Comparison of ENCODE assay signal across 6 mouse cellular contexts in genomic region chr2:59851885-59852284, GRCm38 (mm10). TPM values are rescaled to one million over a fixed set of nuclear protein-coding genes. Genes with fewer than 3 reads are reported as not detected.
DNase-seq lines count a peak whose midpoint lies in the region; ATAC-seq and TF ChIP-seq lines count a peak whose summit lies in the region.
"Not testable (repeated sequence)": the region's sequence is repeated elsewhere in the genome, so short reads cannot be mapped to it uniquely, and the experiment has no call there.

No protein-coding gene starts in this region.

- TF ChIP-seq RAD21 in MEL (IDR thresholded peaks at IDR 0.05; ENCODE audit: low read depth, low read length), result not testable (repeated sequence)

- not testable (repeated sequence) for H3K27me3 ChIP-seq in MEL (ENCODE audit: control insufficient read depth in 1 of 2, insufficient read depth in 2 of 2, low read length in 2 of 2); heart, adult 2 months (ENCODE audit: control insufficient read depth, insufficient read depth, low read length); kidney, postnatal 0 days (ENCODE audit: insufficient read depth, low read length); liver, postnatal 0 days (ENCODE audit: insufficient read depth, low read length)

- DNase-seq in A20 (ENCODE audit: low read depth, low spot score) (peak; percentile 20), MEL (ENCODE audit: low read depth, low spot score) (peak; percentile 6)
- not testable (repeated sequence) for DNase-seq in heart, adult 2 months; kidney, postnatal 0 days (ENCODE audit: low spot score); left cerebral cortex, adult 2 months (ENCODE audit: extremely low spot score in 1 of 2, low spot score in 2 of 2); liver, postnatal 0 days

- not testable (repeated sequence) for H3K4me2 ChIP-seq in kidney, postnatal 0 days (ENCODE audit: low read length); liver, postnatal 0 days (ENCODE audit: low read depth, low read length)

- WGBS in heart, adult 2 months, result 80% methylated on average over 5 of the region's 5 CpGs
- 82% methylated on average over 3 of the region's 5 CpGs for WGBS in kidney, postnatal 0 days
- 49% methylated on average over 3 of the region's 5 CpGs for whole genome bisulfite sequencing in liver, postnatal 0 days (ENCODE audit: insufficient replicate concordance)

- ATAC-seq in kidney, postnatal 0 days (replicated peaks; ENCODE audit: low FRiP score, low read depth); liver, postnatal 0 days: not testable (repeated sequence)

- not testable (repeated sequence) for H3K9ac ChIP-seq in MEL (ENCODE audit: control insufficient read depth, low read depth, low read length, poor library complexity, severe bottlenecking); heart, adult 2 months (ENCODE audit: low read depth, low read length); kidney, postnatal 0 days (ENCODE audit: low read depth, low read length); liver, postnatal 0 days (replicated peaks)

- H3K79me2 ChIP-seq in MEL (ENCODE audit: control insufficient read depth, insufficient read depth, low read length, poor library complexity); heart, adult 2 months (replicated peaks; ENCODE audit: control insufficient read depth, insufficient read depth, low read length): not testable (repeated sequence)

- H3K4me3 ChIP-seq in MEL (ENCODE audit: control insufficient read depth in 1 of 2, insufficient read depth in 1 of 2, low read depth in 2 of 2, low read length in 2 of 2); heart, adult 2 months; kidney, postnatal 0 days (replicated peaks; ENCODE audit: low read depth, low read length); left cerebral cortex, adult 2 months; liver, postnatal 0 days (ENCODE audit: low read depth, low read length): not testable (repeated sequence)

- H3K36me3 ChIP-seq in MEL (ENCODE audit: control insufficient read depth in 1 of 2, insufficient read depth in 2 of 2, low read length in 2 of 2); heart, adult 2 months (ENCODE audit: control insufficient read depth, insufficient read depth, low read length); kidney, postnatal 0 days (ENCODE audit: insufficient read depth, low read length); liver, postnatal 0 days (replicated peaks; ENCODE audit: insufficient read depth, low read length): not testable (repeated sequence)

- not testable (repeated sequence) for TF ChIP-seq EP300 in MEL (IDR thresholded peaks at IDR 0.05; ENCODE audit: low read depth in 1 of 2, low read length in 2 of 2); heart, adult 2 months (IDR thresholded peaks at IDR 0.05; ENCODE audit: insufficient read depth, low read depth, low read length); liver, postnatal 0 days (IDR thresholded peaks at IDR 0.05; ENCODE audit: low read depth)

- intact Hi-C loops in heart, adult 2 months (cut with DNase I); left cerebral cortex, adult 2 months (cut with DNase I): not testable (repeated sequence)

- not testable (repeated sequence) for TF ChIP-seq POLR2A in MEL (IDR thresholded peaks at IDR 0.05; ENCODE audit: control insufficient read depth in 1 of 2, insufficient read depth in 1 of 2, low read depth in 1 of 2, low read length in 2 of 2, poor library complexity in 1 of 2); heart, adult 2 months (IDR thresholded peaks at IDR 0.05; ENCODE audit: insufficient read depth, low read depth, low read length)

- not testable (repeated sequence) for H3K4me1 ChIP-seq in MEL (ENCODE audit: control insufficient read depth in 1 of 2, insufficient read depth in 2 of 2, low read length in 2 of 2); heart, adult 2 months (ENCODE audit: control insufficient read depth, insufficient read depth, low read length); kidney, postnatal 0 days (replicated peaks; ENCODE audit: insufficient read depth, low read length); liver, postnatal 0 days (ENCODE audit: insufficient read depth)

- not testable (repeated sequence) for TF ChIP-seq CTCF in MEL (IDR thresholded peaks at IDR 0.05 in 2 of 3, conservative IDR thresholded peaks at IDR 0.05 in 1 of 3; ENCODE audit: control insufficient read depth in 1 of 3, insufficient read depth in 1 of 3, low read depth in 2 of 3, low read length in 3 of 3, poor library complexity in 1 of 3, severe bottlenecking in 1 of 3)
- TF ChIP-seq CTCF in heart, adult 2 months (IDR thresholded peaks at IDR 0.05), result peak; percentile 37
- 0 out of 2 replicates have a peak, but pooled peaks have one; percentile 17 for TF ChIP-seq CTCF in kidney, postnatal 0 days (IDR thresholded peaks at IDR 0.05; ENCODE audit: low read depth)
- TF ChIP-seq CTCF in left cerebral cortex, adult 2 months (IDR thresholded peaks at IDR 0.05), result peak; percentile 7
- 0 out of 2 replicates have a peak, but pooled peaks have one; percentile 1 for TF ChIP-seq CTCF in liver, postnatal 0 days (IDR thresholded peaks at IDR 0.05; ENCODE audit: low read depth)

- not testable (repeated sequence) for H3K27ac ChIP-seq in MEL (ENCODE audit: control insufficient read depth, low read depth, low read length); heart, adult 2 months; kidney, postnatal 0 days; left cerebral cortex, adult 2 months; liver, postnatal 0 days (ENCODE audit: low read depth)

- H3K9me3 ChIP-seq in MEL (replicated peaks; ENCODE audit: insufficient read depth, low read length); kidney, postnatal 0 days (replicated peaks; ENCODE audit: low read length); liver, postnatal 0 days (ENCODE audit: low read length): not testable (repeated sequence)

TF ChIP-seq in MEL, 35 proteins besides CTCF, POLR2A, EP300 and RAD21:
- TF ChIP-seq ZNF384 (IDR thresholded peaks at IDR 0.05; ENCODE audit: low read depth, low read length), result peak; percentile 74

RNA-seq across cellular contexts. Expression of gene Wdsub1, which starts 30.5 kb away (rescaled TPM):
- total RNA-seq in MEL (2012; rRNA removed), result 16.5 and 19.3 TPM in 2 replicates
- 10 to 100 TPM in 1 of 2 experiments, not detected in 1; 19.5 TPM for polyA plus RNA-seq in MEL (2012; ENCODE audit: insufficient read depth in 1 of 2, insufficient read length in 2 of 2, low read depth in 1 of 2, low replicate concordance in 2 of 2, missing spikeins in 1 of 2)
- 10 to 100 TPM; 21.4 to 22.1 TPM for total RNA-seq in heart, adult 2 months (2021)
- 47.7 and 65.8 TPM in 2 replicates for polyA plus RNA-seq in heart, adult 2 months (2012; rRNA removed)
- 39.2 and 39.5 TPM in 2 replicates for polyA plus RNA-seq in kidney, postnatal 0 days (2015; fragmentation: Nextera tagmentation; extraction: Ambion mirVana)
- total RNA-seq in left cerebral cortex, adult 2 months (2021), result 10 to 100 TPM; 17.1 to 17.7 TPM
- 7.6 and 8.3 TPM in 2 replicates for polyA plus RNA-seq in liver, postnatal 0 days (2015; fragmentation: Nextera tagmentation; extraction: Ambion mirVana)
